Mouse (Mus musculus): ENCODE measurements around the gene Slc25a21. TPM values are rescaled to one million over a fixed set of nuclear protein-coding genes. Genes with fewer than 3 reads are reported as not detected.

Gene Slc25a21
- not detected for total RNA-seq (2023)

DNA sequence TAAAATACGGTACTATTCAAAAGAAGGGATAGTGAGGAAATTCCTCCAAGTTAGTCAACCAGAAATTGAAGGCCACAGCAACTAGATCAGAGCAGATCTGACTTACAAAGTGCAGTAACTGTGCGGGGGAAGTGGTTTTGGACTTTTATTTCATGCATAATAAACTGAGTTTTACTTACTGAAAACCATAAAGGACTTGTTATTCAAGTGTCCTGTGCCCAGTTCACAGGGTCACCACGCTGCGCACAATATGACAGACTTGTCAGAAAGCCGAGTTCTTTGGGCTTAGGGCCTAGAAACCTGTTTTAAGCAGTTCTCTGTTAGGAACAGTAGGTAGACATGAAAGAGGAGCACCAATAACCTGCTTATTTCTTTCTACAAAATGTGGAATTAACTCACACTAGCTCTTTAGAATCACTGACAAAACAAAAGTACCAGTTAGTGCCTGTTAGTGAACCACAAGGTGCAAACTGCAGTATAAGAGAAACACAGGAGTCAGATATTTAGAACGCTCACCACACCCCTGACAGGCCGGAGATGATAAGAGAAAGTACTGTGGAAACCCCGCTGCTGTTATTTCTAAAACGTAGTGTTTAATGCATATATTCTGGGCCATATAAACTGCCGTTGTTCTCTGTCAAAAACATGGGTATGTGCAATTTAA is at the start of gene Slc25a21:
Gene Slc25a21 (minus strand): TSS at position 110 of the 664 bp plus-strand sequence.

DNA sequence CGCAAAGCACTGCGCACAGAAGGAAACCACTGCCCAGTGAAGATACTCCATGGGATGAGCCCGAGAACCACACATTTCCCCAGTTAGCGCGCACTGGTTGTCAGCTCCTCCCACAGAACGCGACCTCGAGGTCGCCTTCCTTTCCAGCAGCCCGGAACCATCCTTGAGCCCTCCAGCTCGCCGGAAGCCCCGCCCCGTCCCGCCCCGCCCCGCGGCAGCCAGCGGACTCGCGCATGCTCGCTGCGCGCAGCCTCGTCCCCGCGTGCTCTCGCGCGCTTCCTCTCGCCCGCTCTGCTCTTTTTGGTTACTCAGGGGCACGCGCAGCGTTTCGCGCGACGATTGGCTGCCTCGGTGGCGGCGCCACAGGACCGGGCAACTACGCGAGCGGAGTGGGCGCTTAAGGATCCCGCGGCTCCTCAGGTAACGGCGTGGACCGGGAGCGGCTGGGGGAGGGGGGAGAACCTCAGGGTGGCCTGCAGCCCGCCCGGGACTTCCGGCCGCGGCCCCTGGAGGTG is 33.0 kb upstream of the Slc25a21 start, which contains the start of the genes Prps1l3 and Mipol1:
Gene Prps1l3 (plus strand): TSS at position 221 of the 515 bp plus-strand sequence.
Gene Mipol1 (plus strand): TSS at position 236 of the 515 bp plus-strand sequence.

DNA sequence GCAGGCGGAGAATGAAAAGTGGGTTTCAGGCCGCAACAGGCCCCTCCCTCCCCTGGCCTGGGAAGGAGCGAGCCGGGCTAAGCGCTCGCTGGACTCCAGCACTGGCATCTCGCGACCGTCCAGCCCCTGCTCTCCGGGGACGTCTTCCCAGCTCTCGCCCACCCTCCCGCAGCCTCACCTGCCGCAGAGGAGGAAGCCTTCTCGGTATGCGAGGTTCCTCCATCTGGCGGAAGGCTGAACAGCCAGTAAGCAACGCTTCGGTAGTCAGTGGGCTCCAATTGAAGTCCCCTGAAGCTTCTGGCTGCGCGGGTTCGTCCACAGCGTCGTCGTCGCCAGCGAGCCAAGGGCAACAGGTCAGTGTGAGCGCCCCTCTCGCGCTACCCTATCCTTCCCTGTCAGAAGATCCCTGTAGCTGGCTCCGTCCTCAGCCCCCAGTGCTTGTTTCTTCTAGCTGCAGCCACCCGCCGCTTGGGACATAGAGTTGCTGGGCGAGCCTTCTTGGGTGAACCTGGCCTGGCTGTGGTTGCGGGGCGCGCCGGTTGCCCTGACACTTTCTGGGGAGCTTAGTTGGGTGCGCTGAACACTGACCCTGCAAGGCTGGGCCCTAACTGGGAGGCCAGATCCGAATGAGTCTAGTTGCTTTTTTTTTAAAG is 505.7 kb downstream of the Slc25a21 start, which contains the start of gene Pax9:
Gene Pax9 (plus strand): TSS at position 341 of the 653 bp plus-strand sequence.

Other genes with a start within 250 kb of the Slc25a21 start
- gene Prps1l3, start 32.9 kb upstream of the Slc25a21 start, total RNA-seq (2023), result 72.9 TPM
- 7.3 TPM for gene Mipol1, start 33.0 kb upstream of the Slc25a21 start, total RNA-seq (2023)

All from CD4-positive naive resting alpha-beta T cell, adult 76 days (primary cell).